Mouse (Mus musculus) heart, postnatal 14 days (tissue): ENCODE results near the gene Apold1. TPM values are rescaled to one million over a fixed set of nuclear protein-coding genes. Genes with fewer than 3 reads are reported as not detected.

Source experiments
- DNase-seq, 2 experiments: peaks; one replicate each; pipeline ENCODE4 v3.0.0; 2021 to 2022
- intact Hi-C: fragments of 180-260 bp; cut with DNase I; formaldehyde crosslinking; loops from one replicate; pipeline ENCODE4 v1.15.1; 2025
- long read RNA-seq, 2 experiments: library from polyadenylated mRNA; stranded (forward); transcript quantifications; one replicate each; pipeline ENCODE4 v2.0.0; 2021
- total RNA-seq, 2 experiments: library from RNA; stranded (reverse); gene quantifications; 2 replicates each; pipeline ENCODE4 v1.2.3; 2021

Gene Apold1
- 10 to 100 TPM; 15.4 to 18.5 TPM for total RNA-seq
- long read RNA-seq, experiment 1, transcript Apold1-201 (2 exons, 3,567 nt) = major isoform, 5 of 6 reads
- long read RNA-seq, experiment 1, partial matches to known transcripts = 1 of 6 reads
- long read RNA-seq, experiment 1, other reads (novel, unspliced or antisense) = 0 of 6 reads
- long read RNA-seq, experiment 2, transcript Apold1-201 (2 exons, 3,567 nt) = major isoform, 5 of 11 reads
- long read RNA-seq, experiment 2, partial matches to known transcripts = 6 of 11 reads
- long read RNA-seq, experiment 2, other reads (novel, unspliced or antisense) = 0 of 11 reads

GRCm38 (mm10) chr6:134981231-134982062 is at the start of gene Apold1:
TSS of gene Apold1 (plus strand) at chr6:134981718.
- intact Hi-C loops = loop anchor here (2.0 kb wide), 1 partner anchor 61 kb away; the partner anchor contains the start of gene Cdkn1b
- peak; percentile 57 to 58 for DNase-seq

- intact Hi-C loops = loop anchor here (5.0 kb wide), 1 partner anchor 35 kb away; the partner anchor contains the start of gene Gpr19
- no peak for DNase-seq
Measured at GRCm38 (mm10) chr6:134932486-134933206, 48.9 kb upstream of the Apold1 start.

- DNase-seq = no peak
- intact Hi-C loops = loop anchor here (5.0 kb wide), 1 partner anchor 36 kb away; the partner anchor contains the start of gene Gpr19
Measured at GRCm38 (mm10) chr6:134933207-134933558, 48.3 kb upstream of the Apold1 start.

GRCm38 (mm10) chr6:134934305-134934704 is 47.2 kb upstream of the Apold1 start:
- intact Hi-C loops = loop anchor here (5.0 kb wide), 1 partner anchor 37 kb away; the partner anchor contains the start of gene Gpr19
- DNase-seq = no peak

- no peak for DNase-seq
- intact Hi-C loops = no loop called here
Measured at GRCm38 (mm10) chr6:134939781-134940180, 41.7 kb upstream of the Apold1 start.

GRCm38 (mm10) chr6:134943759-134944407 is 37.6 kb upstream of the Apold1 start:
- intact Hi-C loops = no loop called here
- no peak for DNase-seq

- intact Hi-C loops = loop anchor here (2.0 to 5.0 kb wide), 2 partner anchors 73 to 289 kb away; no protein-coding TSS in a partner anchor
- no peak for DNase-seq
Measured at GRCm38 (mm10) chr6:134946054-134946453, 35.5 kb upstream of the Apold1 start.

GRCm38 (mm10) chr6:134946858-134947257 is 34.7 kb upstream of the Apold1 start:
- no peak for DNase-seq
- intact Hi-C loops = loop anchor here (2.0 to 5.0 kb wide), 2 partner anchors 74 to 290 kb away; no protein-coding TSS in a partner anchor

GRCm38 (mm10) chr6:134947311-134948087 is 34.0 kb upstream of the Apold1 start:
- peak; percentile 72 to 80 for DNase-seq
- intact Hi-C loops = loop anchor here (2.0 to 5.0 kb wide), 2 partner anchors 75 to 290 kb away; no protein-coding TSS in a partner anchor

GRCm38 (mm10) chr6:134948522-134949061 is 32.9 kb upstream of the Apold1 start:
- no peak for DNase-seq
- intact Hi-C loops = loop anchor here (5.0 kb wide), 1 partner anchor 291 kb away; no protein-coding TSS in a partner anchor

- DNase-seq = no peak
- intact Hi-C loops = loop anchor here (5.0 kb wide), 1 partner anchor 292 kb away; no protein-coding TSS in a partner anchor
Measured at GRCm38 (mm10) chr6:134949241-134949640, 32.3 kb upstream of the Apold1 start.

- no peak for DNase-seq
- intact Hi-C loops = no loop called here
Measured at GRCm38 (mm10) chr6:134951364-134951763, 30.2 kb upstream of the Apold1 start.

GRCm38 (mm10) chr6:134953976-134954375 is 27.5 kb upstream of the Apold1 start:
- no peak for DNase-seq
- intact Hi-C loops = no loop called here

- intact Hi-C loops = no loop called here
- no peak for DNase-seq
Measured at GRCm38 (mm10) chr6:134956388-134956787, 25.1 kb upstream of the Apold1 start.

GRCm38 (mm10) chr6:134961286-134961685 is 20.2 kb upstream of the Apold1 start:
- intact Hi-C loops = no loop called here
- DNase-seq = no peak

GRCm38 (mm10) chr6:134961858-134962517 is 19.5 kb upstream of the Apold1 start:
- DNase-seq = no peak
- intact Hi-C loops = no loop called here

- intact Hi-C loops = no loop called here
- no peak for DNase-seq
Measured at GRCm38 (mm10) chr6:134962518-134962893, 19.0 kb upstream of the Apold1 start.

- intact Hi-C loops = no loop called here
- no peak for DNase-seq
Measured at GRCm38 (mm10) chr6:134963910-134964309, 17.6 kb upstream of the Apold1 start.
